Mouse (Mus musculus): ENCODE measurements around the gene Speg. TPM values are rescaled to one million over a fixed set of nuclear protein-coding genes. Genes with fewer than 3 reads are reported as not detected.

Speg gene
- polyA plus RNA-seq, 1 experiment, result 5.7 TPM

DNA sequence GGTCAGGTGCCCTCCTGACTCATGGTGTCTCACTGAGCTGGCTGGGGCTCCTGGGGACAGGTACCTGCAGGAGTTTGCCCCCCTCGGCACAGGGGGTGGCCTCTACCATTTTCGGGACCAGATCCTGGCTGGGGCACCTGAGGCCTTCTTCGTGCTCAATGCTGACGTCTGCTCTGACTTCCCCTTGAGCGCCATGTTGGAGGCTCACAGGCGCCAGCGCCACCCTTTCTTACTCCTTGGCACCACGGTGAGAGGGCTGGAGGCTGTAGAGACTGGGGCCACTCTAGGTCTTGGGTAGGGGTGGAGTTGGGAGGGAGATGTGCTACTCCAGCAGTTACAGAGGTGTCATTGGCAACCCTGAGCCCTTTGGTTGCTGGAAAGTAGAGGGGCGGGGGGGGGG, 63.7 kb downstream of the Speg start:
- no peak overlapping the region for H3K27ac ChIP-seq (replicated peaks; ENCODE audit: low read depth, low read length)
- H3K4me3 ChIP-seq (ENCODE audit: insufficient read depth, low read depth, low read length), result no peak overlapping the region
- H3K4me1 ChIP-seq (ENCODE audit: control insufficient read depth, insufficient read depth, insufficient read length, low read length), result peaks cover 2% of the 10 kb centered on the region; the same call in 1 of the 2 replicates

DNA sequence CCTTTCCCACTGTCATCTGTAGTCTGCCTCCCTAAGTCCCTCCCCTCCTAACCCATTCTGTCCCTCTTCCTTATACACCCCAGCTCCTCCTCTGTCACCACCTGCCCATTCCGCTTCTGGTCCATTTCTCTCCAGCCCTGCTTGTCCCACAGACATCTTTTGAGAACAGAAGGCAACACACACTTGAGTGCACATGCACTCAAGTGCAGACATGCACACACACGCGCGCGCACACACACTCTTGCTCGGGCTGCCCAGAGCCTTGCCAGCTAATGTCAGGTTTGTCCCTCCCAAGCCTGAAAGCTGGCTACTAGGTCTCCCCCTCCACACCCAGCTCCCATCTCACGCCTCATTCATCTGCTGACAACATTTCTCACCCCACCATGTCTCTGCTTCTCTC, 65.6 kb downstream of the Speg start:
- Histone ChIP-seq H3K27ac (replicated peaks; ENCODE audit: low read depth, low read length) (no peak overlapping the region), H3K4me3 (ENCODE audit: insufficient read depth, low read depth, low read length) (no peak overlapping the region), H3K4me1 (ENCODE audit: control insufficient read depth, insufficient read depth, insufficient read length, low read length) (peaks cover 2% of the 10 kb centered on the region; the same call in 1 of the 2 replicates)

DNA sequence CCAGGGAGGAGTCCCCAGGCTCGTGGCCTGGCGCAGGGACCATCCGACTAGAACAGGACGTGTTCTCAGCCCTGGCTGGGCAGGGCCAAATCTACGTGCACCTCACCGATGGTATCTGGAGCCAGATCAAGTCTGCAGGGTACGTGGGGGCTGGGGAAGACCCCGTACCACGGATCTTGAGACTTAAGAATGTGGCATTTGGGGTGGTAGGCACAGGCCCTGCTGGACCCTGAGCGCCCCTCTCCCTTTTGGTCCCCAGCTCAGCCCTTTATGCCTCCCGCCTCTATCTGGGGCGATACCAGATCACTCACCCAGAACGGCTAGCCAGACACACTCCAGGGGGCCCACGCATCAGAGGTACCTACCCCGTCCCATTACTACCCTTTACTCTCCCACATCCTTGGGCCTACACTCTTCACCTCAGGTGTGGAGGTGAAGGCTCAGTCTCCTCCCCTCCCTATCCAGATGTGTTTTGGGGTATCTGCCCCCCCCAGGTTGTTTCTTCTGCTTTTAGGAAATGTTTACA, 66.4 kb downstream of the Speg start:
- no peak overlapping the region for H3K4me3 ChIP-seq (ENCODE audit: insufficient read depth, low read depth, low read length)
- no peak overlapping the region for H3K27ac ChIP-seq (replicated peaks; ENCODE audit: low read depth, low read length)
- H3K4me1 ChIP-seq (ENCODE audit: control insufficient read depth, insufficient read depth, insufficient read length, low read length), result no peaks in the 10 kb centered on the region; the same call in 1 of the 2 replicates

DNA sequence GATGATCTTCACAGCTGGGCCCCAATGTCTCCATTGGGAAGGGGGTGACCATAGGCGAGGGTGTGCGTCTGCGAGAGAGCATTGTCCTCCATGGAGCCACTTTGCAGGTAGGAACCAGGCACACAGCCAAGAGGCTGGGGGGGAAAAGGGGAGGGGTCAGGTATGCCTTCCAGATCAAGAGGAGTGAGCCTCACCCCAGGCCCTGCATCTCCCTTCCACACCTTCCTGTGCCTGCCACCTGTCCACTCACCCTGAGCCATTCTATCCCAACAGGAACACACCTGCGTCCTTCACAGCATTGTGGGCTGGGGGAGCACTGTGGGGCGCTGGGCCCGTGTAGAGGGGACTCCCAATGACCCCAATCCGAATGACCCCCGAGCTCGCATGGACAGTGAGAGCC, 67.1 kb downstream of the Speg start:
- H3K4me3 ChIP-seq (ENCODE audit: insufficient read depth, low read depth, low read length), result no peak overlapping the region
- no peaks in the 10 kb centered on the region for H3K4me1 ChIP-seq (ENCODE audit: control insufficient read depth, insufficient read depth, insufficient read length, low read length)
- no peak overlapping the region for H3K27ac ChIP-seq (replicated peaks; ENCODE audit: low read depth, low read length)

DNA sequence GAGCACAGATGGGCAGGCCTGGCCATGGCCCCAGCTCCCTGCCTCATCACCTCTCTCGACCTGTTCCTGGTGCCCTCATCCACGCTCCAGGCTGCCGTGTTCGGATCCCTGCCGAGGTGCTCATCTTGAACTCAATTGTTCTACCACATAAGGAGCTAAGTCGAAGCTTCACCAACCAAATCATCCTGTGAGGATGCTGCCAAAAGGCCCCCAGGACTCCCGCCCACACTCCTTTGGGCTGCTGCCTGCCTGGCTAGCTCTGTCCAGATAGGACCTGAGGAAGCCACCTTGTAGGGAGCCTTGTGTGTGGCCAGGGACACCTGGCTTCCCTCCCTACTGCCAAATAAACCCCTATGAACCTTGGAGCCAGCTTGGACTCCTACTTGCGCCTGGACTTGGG, 67.7 kb downstream of the Speg start:
- H3K4me3 ChIP-seq (ENCODE audit: insufficient read depth, low read depth, low read length), result no peak overlapping the region
- H3K4me1 ChIP-seq (ENCODE audit: control insufficient read depth, insufficient read depth, insufficient read length, low read length), result no peaks in the 10 kb centered on the region
- no peak overlapping the region for H3K27ac ChIP-seq (replicated peaks; ENCODE audit: low read depth, low read length)

DNA sequence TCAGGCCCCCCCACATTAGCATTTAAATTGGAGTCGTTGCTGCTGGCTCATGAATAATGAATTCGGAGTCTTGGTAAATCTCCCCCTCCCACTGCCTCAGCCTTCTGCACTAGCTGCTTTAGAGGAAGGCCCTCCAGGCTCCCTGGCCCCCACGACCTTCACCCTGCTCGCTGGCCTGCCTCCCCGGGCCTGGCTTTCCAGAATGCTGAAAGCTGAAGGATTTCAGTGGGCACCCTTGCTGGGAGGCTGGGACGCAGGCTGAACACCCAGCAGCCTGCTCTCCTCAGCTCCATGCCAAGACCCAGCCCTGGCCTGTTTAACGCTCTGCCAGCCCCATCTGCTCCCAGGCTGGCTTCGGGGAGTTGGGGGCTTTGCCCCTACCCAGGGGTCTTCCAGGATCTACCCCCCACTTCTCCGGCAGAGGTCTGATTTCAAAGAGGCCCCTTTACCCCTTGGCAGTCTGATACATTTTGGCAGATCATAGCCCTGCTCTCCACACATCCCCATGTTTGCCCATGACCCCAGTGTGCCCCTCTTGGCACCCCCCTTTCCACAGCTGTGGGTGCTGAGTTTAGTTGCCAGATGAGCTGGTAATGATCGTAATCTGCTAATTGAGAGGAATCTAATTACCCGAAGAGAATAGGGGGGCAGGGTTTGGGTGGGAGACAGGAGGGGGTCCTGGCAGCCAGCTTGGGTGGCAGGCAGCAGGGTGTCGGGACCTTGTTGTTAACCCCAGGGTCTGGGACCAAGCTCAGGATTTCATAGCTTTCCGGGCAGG, 68.3 kb downstream of the Speg start:
- Histone ChIP-seq H3K27ac (replicated peaks; ENCODE audit: low read depth, low read length) (no peak overlapping the region), H3K4me1 (ENCODE audit: control insufficient read depth, insufficient read depth, insufficient read length, low read length) (no peaks in the 10 kb centered on the region), H3K4me3 (ENCODE audit: insufficient read depth, low read depth, low read length) (no peak overlapping the region)

DNA sequence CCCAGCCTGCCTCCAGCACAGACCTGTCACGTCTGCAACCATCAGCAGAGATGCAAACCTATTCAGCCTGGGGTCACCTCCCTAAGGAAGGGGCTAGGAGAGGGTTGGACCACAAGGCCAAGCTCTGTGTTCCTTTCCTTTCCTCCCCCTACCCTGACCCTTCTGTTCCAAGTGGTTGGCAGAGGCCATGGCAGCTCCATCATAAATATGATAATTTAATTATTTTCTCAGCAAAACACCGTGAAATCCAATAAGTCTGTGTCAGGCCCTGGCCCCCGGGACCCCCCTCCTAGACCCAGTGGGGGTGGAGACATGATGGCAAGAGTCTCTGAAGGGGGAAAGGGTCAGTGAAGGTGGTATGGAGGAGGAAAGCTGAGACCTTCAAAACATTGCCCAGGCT, 69.1 kb downstream of the Speg start:
- Histone ChIP-seq H3K4me1 (ENCODE audit: control insufficient read depth, insufficient read depth, insufficient read length, low read length) (no peaks in the 10 kb centered on the region), H3K27ac (replicated peaks; ENCODE audit: low read depth, low read length) (no peak overlapping the region), H3K4me3 (ENCODE audit: insufficient read depth, low read depth, low read length) (no peak overlapping the region)

DNA sequence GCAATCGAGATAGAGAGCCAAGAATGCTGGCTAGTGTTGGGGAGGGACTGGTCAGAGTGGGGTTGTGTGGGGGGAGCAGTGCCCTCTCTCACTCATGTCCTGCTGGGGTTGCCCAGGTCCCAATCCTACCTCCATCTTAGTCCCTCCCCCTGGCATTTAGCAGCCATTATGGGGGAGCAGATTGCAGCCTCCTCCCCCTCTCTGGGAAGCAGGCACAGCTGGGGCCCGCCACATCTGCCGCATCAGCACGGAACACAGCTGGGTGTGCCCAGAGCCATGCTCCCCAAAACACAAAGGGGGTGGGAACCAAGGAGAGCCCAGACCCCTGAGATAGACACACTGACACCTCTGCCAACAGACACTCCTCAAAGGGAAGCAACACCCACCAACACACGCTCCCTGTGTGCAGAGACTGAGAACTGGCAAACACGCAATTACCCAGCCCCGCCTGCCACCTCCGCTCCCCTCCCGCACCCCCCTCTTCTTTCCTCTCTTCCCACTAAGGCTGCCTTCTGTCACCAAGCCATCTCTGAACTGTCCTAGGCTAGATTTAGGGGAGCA, 70.1 kb downstream of the Speg start:
- H3K4me1 ChIP-seq (ENCODE audit: control insufficient read depth, insufficient read depth, insufficient read length, low read length), result no peaks in the 10 kb centered on the region
- H3K27ac ChIP-seq (replicated peaks; ENCODE audit: low read depth, low read length), result no peak overlapping the region
- no peak overlapping the region for H3K4me3 ChIP-seq (ENCODE audit: insufficient read depth, low read depth, low read length)

DNA sequence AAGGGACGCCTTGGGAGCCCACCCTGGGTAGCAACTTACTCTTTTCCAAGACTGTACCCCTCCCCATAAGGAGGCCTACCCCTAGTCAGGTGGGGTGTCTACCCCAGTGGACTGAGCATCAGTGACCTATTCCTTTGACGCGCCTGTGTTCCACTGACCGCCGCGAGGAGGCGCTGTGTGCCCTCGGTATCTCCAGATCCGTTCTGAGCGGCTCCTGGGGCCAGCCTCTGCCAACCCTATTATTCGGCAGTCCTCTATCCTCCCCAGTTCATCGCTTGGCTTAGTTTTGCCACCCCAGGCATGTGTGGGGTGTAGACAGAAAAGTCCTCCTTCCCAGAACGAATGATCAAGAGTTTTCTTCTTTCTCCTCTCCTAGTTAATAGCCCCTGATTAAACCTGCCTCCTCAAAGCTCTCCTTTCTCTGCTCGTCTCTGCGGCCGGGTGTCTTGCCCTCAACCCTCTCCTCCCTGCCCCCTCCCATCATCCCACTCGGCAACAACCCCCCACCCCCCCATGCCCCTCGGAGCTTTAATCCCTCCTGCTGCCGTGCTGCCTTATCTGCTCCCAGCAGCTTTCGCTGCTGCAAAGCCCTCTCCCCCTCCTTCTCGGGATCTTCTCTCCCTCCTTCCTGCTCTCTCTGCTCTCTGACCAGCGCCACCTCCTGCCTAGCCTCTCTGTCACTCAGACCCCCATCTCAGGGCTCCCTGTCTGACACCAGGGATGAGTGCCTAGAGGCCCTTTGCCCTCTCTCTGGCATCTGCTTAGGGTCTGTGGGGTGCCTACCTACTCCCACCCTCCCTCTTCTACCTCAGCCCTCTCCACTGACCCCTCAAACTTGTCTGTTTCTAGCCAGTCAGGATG, 70.9 kb downstream of the Speg start:
- H3K4me3 ChIP-seq (ENCODE audit: insufficient read depth, low read depth, low read length), result no peak overlapping the region
- no peak overlapping the region for H3K27ac ChIP-seq (replicated peaks; ENCODE audit: low read depth, low read length)
- no peaks in the 10 kb centered on the region for H3K4me1 ChIP-seq (ENCODE audit: control insufficient read depth, insufficient read depth, insufficient read length, low read length)

DNA sequence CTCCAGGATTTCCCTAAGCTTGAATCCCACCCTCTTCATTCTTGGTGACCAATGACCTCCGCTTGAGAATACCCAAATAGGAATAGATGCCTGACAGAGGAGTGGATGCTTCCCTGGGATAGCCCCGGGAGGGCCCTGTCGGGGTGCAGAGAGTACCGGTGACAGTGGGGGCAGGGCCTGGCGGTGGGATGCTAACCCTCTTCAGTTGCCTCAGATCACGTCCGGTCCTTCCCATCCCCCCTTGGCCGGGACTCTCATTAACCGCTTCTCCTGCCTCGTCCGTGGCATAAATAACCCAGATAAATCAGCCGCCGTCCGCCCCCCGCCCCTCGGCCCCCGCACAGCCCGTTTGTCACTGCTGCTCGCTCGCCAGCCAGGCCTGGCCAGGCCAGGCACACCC, 71.6 kb downstream of the Speg start:
- Histone ChIP-seq H3K27ac (replicated peaks; ENCODE audit: low read depth, low read length) (no peak overlapping the region), H3K4me1 (ENCODE audit: control insufficient read depth, insufficient read depth, insufficient read length, low read length) (no peaks in the 10 kb centered on the region), H3K4me3 (ENCODE audit: insufficient read depth, low read depth, low read length) (no peak overlapping the region)

DNA sequence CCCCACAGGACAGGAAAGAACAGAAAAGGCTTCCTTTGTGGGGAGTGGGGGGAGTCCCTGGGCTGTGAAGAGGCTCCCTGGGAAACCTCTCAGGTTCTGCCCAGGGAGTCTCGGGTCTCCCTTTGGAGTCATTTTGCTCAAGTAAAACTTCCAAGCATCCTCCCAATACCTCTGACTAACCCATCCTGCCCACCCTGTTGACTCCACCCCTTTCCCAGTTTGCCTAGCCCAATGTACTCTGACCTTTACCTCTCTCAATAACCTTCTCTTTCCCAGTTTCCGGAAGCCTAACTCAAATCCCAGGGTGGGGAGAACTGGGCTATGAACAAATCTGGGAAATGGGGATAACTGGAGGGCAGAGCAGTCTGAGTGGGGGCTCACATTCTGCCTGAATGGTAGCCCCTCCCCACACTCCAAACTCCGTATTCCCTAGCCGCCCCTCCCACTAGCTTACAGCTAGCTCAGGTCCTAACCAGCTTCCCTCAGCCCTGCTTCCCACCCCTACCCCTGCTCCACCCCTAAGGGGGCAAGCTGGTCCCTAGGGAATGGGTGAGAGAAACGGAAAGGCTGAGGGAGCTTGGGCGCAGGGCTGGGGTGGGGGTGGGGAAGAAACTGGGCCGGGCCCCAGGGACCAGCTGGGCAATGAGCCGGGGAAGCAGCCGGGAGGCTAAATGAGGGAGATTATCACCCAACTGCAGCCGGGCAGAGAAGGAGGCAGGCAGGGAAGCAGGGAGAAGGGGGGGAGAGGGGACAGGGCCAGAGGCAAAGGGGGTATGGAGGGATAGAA, 72.4 kb downstream of the Speg start:
- Histone ChIP-seq H3K4me3 (ENCODE audit: insufficient read depth, low read depth, low read length) (no peak overlapping the region), H3K4me1 (ENCODE audit: control insufficient read depth, insufficient read depth, insufficient read length, low read length) (no peaks in the 10 kb centered on the region), H3K27ac (replicated peaks; ENCODE audit: low read depth, low read length) (no peak overlapping the region)

DNA sequence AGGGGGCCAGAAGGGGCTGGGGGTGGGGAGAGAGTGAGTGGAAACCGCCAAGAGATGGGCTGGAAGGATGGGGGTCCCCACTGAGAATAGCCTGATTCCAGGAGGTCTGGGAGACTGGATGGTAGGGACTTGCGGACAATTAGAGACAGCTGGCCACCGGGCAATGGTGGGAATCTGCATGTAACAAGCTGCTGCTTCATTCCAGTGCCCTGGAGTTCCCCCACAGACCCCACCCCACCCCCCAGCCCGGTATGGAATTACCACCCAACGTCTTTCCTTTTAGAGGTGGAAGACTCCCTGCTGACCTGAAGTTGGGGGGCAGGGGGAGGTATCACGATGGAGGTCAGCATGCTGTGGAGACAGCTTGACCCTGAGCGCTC, 72.9 kb downstream of the Speg start:
- no peak overlapping the region for H3K4me3 ChIP-seq (ENCODE audit: insufficient read depth, low read depth, low read length)
- no peaks in the 10 kb centered on the region for H3K4me1 ChIP-seq (ENCODE audit: control insufficient read depth, insufficient read depth, insufficient read length, low read length)
- H3K27ac ChIP-seq (replicated peaks; ENCODE audit: low read depth, low read length), result no peak overlapping the region

DNA sequence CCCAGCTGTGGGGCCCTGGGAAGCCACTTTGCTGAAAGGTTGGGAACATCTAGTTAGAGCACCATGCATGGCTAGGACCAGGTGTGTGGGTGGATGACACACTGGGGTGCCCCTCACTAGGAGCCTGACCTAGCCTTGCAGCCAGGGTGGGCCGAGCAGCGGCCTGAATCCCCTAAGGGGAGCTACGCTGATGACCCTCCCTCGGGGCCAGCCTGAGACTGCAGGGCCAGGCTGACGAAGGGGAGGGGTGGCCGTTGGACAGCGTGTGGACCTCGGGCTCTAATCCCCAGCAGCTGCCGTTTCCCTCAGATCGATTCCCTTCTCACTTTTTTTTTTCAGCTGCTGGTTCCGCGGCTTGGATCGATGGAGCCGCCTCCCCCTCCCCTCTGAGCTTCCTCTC, 73.8 kb downstream of the Speg start:
- no peak overlapping the region for H3K27ac ChIP-seq (replicated peaks; ENCODE audit: low read depth, low read length)
- H3K4me3 ChIP-seq (ENCODE audit: insufficient read depth, low read depth, low read length), result no peak overlapping the region
- H3K4me1 ChIP-seq (ENCODE audit: control insufficient read depth, insufficient read depth, insufficient read length, low read length), result no peaks in the 10 kb centered on the region

DNA sequence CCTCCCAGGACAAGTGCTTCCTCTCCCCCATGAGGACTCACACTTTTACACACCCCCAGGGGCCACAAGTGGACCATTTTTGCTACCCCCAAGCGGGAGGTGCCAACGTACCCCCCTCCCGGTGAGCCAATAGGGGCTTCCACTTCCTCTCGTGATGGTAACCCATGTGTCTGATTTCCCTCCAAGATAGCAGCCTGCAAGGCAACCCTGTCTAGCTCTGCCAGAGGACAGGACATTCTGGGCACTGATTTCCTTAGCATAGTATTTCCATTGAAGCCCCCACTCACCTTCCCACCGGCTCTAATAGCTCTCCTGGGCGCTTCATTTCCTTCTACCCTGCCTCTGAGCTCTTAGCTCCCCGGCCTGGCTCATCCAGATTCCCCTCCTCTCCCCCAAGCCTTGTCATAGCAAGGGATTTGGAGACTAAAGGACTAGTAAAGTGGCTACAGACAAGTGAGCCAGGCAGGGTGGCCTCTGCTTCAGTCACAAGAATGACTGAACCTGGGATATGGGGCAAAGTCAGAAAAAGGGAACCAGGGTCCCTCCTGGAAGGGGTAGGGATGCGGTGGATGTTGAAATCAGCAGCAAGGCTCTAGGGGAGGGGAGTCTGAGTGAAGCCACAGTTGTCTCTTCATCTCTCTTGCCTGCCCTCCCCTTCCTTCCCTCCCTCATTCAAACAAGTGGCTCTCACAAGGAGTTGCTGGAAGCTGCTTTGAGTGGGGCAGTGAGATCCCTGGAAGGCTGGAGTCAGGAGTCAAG, 74.5 kb downstream of the Speg start:
- no peak overlapping the region for H3K4me3 ChIP-seq (ENCODE audit: insufficient read depth, low read depth, low read length)
- no peak overlapping the region for H3K27ac ChIP-seq (replicated peaks; ENCODE audit: low read depth, low read length)
- H3K4me1 ChIP-seq (ENCODE audit: control insufficient read depth, insufficient read depth, insufficient read length, low read length), result no peaks in the 10 kb centered on the region

All from brown adipose tissue, adult 24 weeks (tissue).